Mouse (Mus musculus) Patski (cell line): ENCODE measurements around the gene 4930539E08Rik. TPM values are rescaled to one million over a fixed set of nuclear protein-coding genes. Genes with fewer than 3 reads are reported as not detected.

Experiments
- ATAC-seq: fragments of 100-300 bp; one replicate; pipeline ENCODE4 v1.8.0; 2021
- CTCF ChIA-PET: fragments of 350-600 bp; sonication (Branson Sonifier 250); formaldehyde crosslinking; loops from one replicate; lab custom pipeline; 2022; ENCODE audit warnings: inconsistent platforms; lab: Charles Lee
- POLR2A ChIA-PET: fragments of 350-600 bp; sonication (Branson Sonifier 250); formaldehyde crosslinking; loops from one replicate; lab custom pipeline; 2022; ENCODE audit warnings: antibody characterized with exemption, inconsistent platforms; lab: Charles Lee
- DNase-seq: peaks from one replicate; pipeline ENCODE4 v3.0.0-alpha.2; 2011; ENCODE audit warnings: low read depth, low spot score
- H3K27me3 ChIP-seq: fragments of 371-371 bp; one replicate; pipeline ENCODE4 v1.5.1; 2021
- CTCF ChIP-seq: fragments of 100-300 bp; IDR thresholded peaks from one replicate; pipeline ENCODE4 v1.5.1; 2021
- in situ Hi-C: fragments of 300-500 bp; cut with MboI; formaldehyde crosslinking; loops from 3 replicates; pipeline ENCODE4 v1.11.1; 2018; ENCODE audit warnings: low pct_unique_long_range_greater_than_20kb, mixed read lengths
- polyA plus RNA-seq: library from polyadenylated mRNA; unstranded; gene quantifications from one replicate; pipeline ENCODE4 v1.2.3, GENCODE M21; 2021

Gene 4930539E08Rik
- polyA plus RNA-seq, 1 experiment from 2014 or later, result 0.05 TPM

GRCm38 (mm10) chr17:28863926-28864325, 51.2 kb downstream of the 4930539E08Rik start:
- no peaks in the 10 kb centered on the region for H3K27me3 ChIP-seq
- ATAC-seq, result no peak
- no peak for DNase-seq
- POLR2A ChIA-PET, result no interaction called here
- no peak for TF ChIP-seq CTCF
- in situ Hi-C loops, result no loop called here
- CTCF ChIA-PET, result no interaction called here

- no peaks in the 10 kb centered on the region for H3K27me3 ChIP-seq
- no peak for DNase-seq
- no peak for TF ChIP-seq CTCF
- ChIA-PET POLR2A (no interaction called here), CTCF (no interaction called here)
- no peak for ATAC-seq
- in situ Hi-C loops, result no loop called here
These were observed 56.9 kb downstream of the 4930539E08Rik start, which contains the start of gene Pnpla1 for GRCm38 (mm10) chr17:28858205-28858604. Pnpla1 (plus strand) TSS chr17:28858411.

GRCm38 (mm10) chr17:28856030-28856429, 59.1 kb downstream of the 4930539E08Rik start:
- POLR2A ChIA-PET, result interaction anchor here (0.7 kb wide), 1 partner anchor 135 kb away, joined by 4 read pairs; no protein-coding TSS in a partner anchor
- ATAC-seq, result peak; percentile 66

DNA sequence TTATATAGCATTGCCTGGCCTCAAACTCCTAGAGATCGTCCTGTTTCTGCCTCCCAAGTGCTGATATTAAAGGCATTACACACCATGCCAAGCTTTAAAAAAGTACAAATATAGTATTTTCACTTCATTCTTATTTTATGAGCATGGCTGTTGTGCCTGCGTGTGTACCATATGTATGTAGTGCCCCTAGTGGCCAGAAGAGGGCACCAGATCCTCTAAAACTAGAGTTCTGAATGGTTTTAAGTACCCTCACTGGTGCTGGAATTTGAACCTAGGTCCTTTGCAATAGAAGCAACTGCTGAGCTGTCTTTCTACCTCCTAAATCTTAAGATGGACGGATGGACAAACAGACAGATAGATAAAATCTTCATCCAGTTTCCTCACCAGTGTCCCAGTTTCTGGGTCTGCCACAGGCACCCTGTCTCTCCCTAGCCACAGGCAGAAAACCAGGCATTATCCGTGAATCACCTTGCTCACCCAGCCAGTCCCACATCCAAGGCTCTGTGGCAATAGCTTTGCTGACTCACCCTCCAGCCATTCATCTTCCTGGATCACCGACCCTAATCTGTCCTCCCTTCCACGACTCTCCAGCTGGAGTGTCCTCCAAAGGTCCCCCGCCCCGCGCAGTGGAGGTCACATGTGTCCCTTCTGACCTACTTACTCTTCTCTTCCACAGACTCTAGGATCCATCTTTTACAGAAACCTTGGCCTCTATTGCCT, 59.8 kb downstream of the 4930539E08Rik start:
- peak; percentile 68 for DNase-seq
- TF ChIP-seq CTCF, result peak; percentile 92
- ChIA-PET CTCF (interaction anchor here (0.8 to 2.4 kb wide), 10 partner anchors 15 to 74 kb away, joined by 3 to 7 read pairs (median 4); no protein-coding TSS in a partner anchor), POLR2A (interaction anchor here (0.7 kb wide), 1 partner anchor 36 kb away, joined by 3 read pairs; no protein-coding TSS in a partner anchor)
- H3K27me3 ChIP-seq, result no peaks in the 10 kb centered on the region
- peak; percentile 69 for ATAC-seq
- in situ Hi-C loops, result no loop called here

More at GRCm38 (mm10) chr17:28856030-28856429, 59.1 kb downstream of the 4930539E08Rik start:
- CTCF ChIA-PET, result interaction anchor here (0.8 to 2.4 kb wide), 9 partner anchors 14 to 74 kb away, joined by 3 to 7 read pairs (median 4); no protein-coding TSS in a partner anchor
- DNase-seq, result peak; percentile 30
- TF ChIP-seq CTCF, result no peak
- in situ Hi-C loops, result no loop called here
- no peaks in the 10 kb centered on the region for H3K27me3 ChIP-seq

GRCm38 (mm10) chr17:28854377-28854776, 60.7 kb downstream of the 4930539E08Rik start:
- TF ChIP-seq CTCF, result no peak
- no peaks in the 10 kb centered on the region for H3K27me3 ChIP-seq
- ChIA-PET CTCF (interaction anchor here (1.1 to 2.4 kb wide), 5 partner anchors 17 to 72 kb away, joined by 3 to 7 read pairs (median 6); no protein-coding TSS in a partner anchor), POLR2A (no interaction called here)
- ATAC-seq, result no peak
- in situ Hi-C loops, result no loop called here
- DNase-seq, result no peak

- ChIA-PET POLR2A (no interaction called here), CTCF (no interaction called here)
- no peaks in the 10 kb centered on the region for H3K27me3 ChIP-seq
- TF ChIP-seq CTCF, result no peak
- ATAC-seq (no peak), DNase-seq (no peak)
- in situ Hi-C loops, result no loop called here
These were observed 64.6 kb downstream of the 4930539E08Rik start for GRCm38 (mm10) chr17:28850511-28850910.

DNA sequence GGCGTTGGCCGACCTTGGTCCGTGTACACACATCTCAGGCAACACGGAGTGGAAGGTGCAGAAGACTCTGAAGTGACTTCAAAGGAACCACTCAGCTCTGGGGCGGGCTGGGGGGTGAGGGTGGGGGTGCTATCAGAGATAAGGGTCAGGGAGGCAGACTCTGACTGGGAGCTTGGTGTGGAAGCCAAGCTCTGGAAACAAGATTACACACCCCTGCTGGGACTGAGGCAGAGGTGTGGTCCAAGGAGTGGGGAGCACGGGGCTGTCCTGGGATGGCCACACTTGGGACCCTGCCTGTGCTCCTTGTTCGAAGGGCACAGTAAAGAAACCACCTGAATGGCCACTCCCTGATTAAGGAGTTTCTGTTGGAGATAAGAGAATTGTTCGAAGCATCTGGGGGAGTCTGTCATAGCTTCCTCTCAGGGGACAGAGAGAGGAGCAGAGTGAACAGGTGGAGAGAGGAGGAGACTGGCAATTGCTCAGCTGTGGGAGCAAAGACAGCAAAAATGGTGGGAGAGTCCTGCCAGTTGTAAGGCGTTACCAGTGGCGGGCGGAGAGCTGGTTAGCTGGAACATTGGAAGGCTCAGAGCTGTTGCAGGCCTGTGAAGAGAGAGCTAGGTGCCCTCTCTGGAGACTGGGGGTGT, 68.0 kb downstream of the 4930539E08Rik start:
- CTCF ChIA-PET, result interaction anchor here (0.8 kb wide), 1 partner anchor 16 kb away, joined by 3 read pairs; no protein-coding TSS in a partner anchor
- in situ Hi-C loops, result no loop called here
- POLR2A ChIA-PET, result interaction anchor here (0.9 kb wide), 1 partner anchor 17 kb away, joined by 3 read pairs; no protein-coding TSS in a partner anchor
- ATAC-seq (no peak), DNase-seq (no peak)
- H3K27me3 ChIP-seq, result no peaks in the 10 kb centered on the region
- no peak for TF ChIP-seq CTCF

Other genes with a start within 250 kb of the 4930539E08Rik start
- gene Slc26a8, start 225.1 kb downstream of the 4930539E08Rik start, polyA plus RNA-seq, result 0.73 TPM
- 77.9 TPM for gene Mapk14, start 224.0 kb downstream of the 4930539E08Rik start, polyA plus RNA-seq
- gene AC170998.1, start 189.2 kb downstream of the 4930539E08Rik start, polyA plus RNA-seq, result 30.9 TPM
- 0.23 TPM for gene Mapk13, start 146.0 kb downstream of the 4930539E08Rik start, polyA plus RNA-seq
- 31.4 TPM for gene Brpf3, start 114.2 kb downstream of the 4930539E08Rik start, polyA plus RNA-seq
- gene Pnpla1, start 56.9 kb downstream of the 4930539E08Rik start, polyA plus RNA-seq, result not detected
- gene Pxt1, start 28.5 kb upstream of the 4930539E08Rik start, polyA plus RNA-seq, result not detected
- 38.2 TPM for gene Kctd20, start 36.6 kb upstream of the 4930539E08Rik start, polyA plus RNA-seq
- gene Stk38, start 92.7 kb upstream of the 4930539E08Rik start, polyA plus RNA-seq, result 94.5 TPM
- 187 TPM for gene Srsf3, start 117.3 kb upstream of the 4930539E08Rik start, polyA plus RNA-seq
- 29.0 TPM for gene Cdkn1a, start 175.7 kb upstream of the 4930539E08Rik start, polyA plus RNA-seq
- gene Rab44, start 198.8 kb upstream of the 4930539E08Rik start, polyA plus RNA-seq, result 0.04 TPM